Mouse (Mus musculus) small intestine, adult 2 months (tissue): ENCODE measurements at regions not wholly inside any gene's neighbourhood (a gene's known extent, or its start where the extent isn't known, plus 50 kb on each side); places are given as distances from the start of the nearest gene placed in this dataset.

Experiments used
- H3K27ac ChIP-seq: fragments of 200-500 bp; 2 replicates; pipeline ENCODE4 v1.5.1; 2012; ENCODE audit warnings: low read depth, low read length, control low read depth, inconsistent platforms; ENCODE audit not compliant: insufficient read depth
- H3K27me3 ChIP-seq: fragments of 200-500 bp; 2 replicates; pipeline ENCODE4 v1.6.1; 2012; ENCODE audit warnings: mild to moderate bottlenecking, moderate library complexity, low read length, inconsistent platforms; ENCODE audit not compliant: control insufficient read depth, insufficient read depth
- H3K36me3 ChIP-seq: fragments of 200-500 bp; 2 replicates; pipeline ENCODE4 v1.6.1; 2012; ENCODE audit warnings: mild to moderate bottlenecking, low read length, control low read depth, inconsistent platforms; ENCODE audit not compliant: control insufficient read depth, insufficient read depth
- H3K4me1 ChIP-seq: fragments of 200-500 bp; 2 replicates; pipeline ENCODE4 v1.6.1; 2012; ENCODE audit warnings: low read length, inconsistent platforms, mixed read lengths; ENCODE audit not compliant: control insufficient read depth, insufficient read depth, insufficient read length
- H3K4me3 ChIP-seq: fragments of 200-500 bp; 2 replicates; pipeline ENCODE4 v1.5.1; 2012; ENCODE audit warnings: low read depth, mild to moderate bottlenecking, control low read depth, inconsistent platforms, low read length, moderate library complexity
- CTCF ChIP-seq: fragments of 200-500 bp; IDR thresholded peaks from 2 replicates; pipeline ENCODE4 v1.5.1; 2012; ENCODE audit warnings: low read depth, mild to moderate bottlenecking, control low read depth, inconsistent platforms, low read length, moderate library complexity, mixed read lengths; ENCODE audit not compliant: insufficient replicate concordance, insufficient read length; ENCODE audit errors: extremely low read depth
- POLR2A ChIP-seq: fragments of 200-500 bp; IDR thresholded peaks from 2 replicates; pipeline ENCODE4 v1.6.1; 2012; ENCODE audit warnings: low read depth, mild to moderate bottlenecking, control low read depth, inconsistent platforms, low read length, moderate library complexity
- WGBS: fragments of 180-500 bp; shearing (Covaris S2); methylation state at CpG from one replicate; pipeline ENCODE4 v1.1.7; 2018; 5-methylcytosine and 5-hydroxymethylcytosine counted together

DNA sequence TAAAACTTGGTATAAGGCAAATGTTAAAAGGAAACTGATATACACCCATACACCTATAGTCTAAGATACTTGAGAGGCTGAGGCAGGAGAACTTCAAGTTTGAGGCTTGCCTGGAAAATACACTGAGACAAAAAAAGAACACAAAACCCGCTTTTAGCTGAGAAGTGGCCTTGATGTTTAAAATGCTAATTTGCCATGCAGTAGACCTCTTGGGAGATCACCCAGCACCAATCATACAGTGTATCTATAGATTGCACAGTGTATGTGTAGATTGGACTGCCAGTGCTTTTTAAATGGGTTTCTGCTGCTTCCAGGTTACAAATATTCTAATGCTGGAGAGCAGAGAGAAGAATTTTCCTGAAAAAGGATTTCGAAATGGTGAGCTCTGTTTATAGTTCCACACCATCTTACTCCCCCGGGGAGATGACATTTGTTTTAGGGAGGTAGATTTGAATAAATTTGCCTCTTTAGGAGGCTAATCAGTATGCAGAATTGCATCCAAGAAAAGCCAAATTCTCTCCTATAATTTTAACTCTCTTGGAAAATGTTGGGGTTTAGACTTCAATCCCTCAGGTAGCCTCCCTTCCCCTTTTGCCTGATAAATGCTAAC lies 194.0 kb downstream of the Otol1 start:
- H3K27me3 ChIP-seq: no peaks in the 10 kb centered on the region
- H3K27ac ChIP-seq: no peak overlapping the region
- 67% methylated on average over 3 of the region's 3 CpGs for WGBS
- H3K36me3 ChIP-seq: no peaks in the 10 kb centered on the region
- no peak overlapping the region for H3K4me3 ChIP-seq
- no peak for TF ChIP-seq CTCF
- no peak for TF ChIP-seq POLR2A
- no peaks in the 10 kb centered on the region for H3K4me1 ChIP-seq

GRCm38 (mm10) chr3:70215195-70215594 lies 207.8 kb downstream of the Otol1 start:
- Histone ChIP-seq H3K27ac (no peak overlapping the region), H3K4me1 (no peaks in the 10 kb centered on the region), H3K36me3 (no peaks in the 10 kb centered on the region), H3K27me3 (no peaks in the 10 kb centered on the region), H3K4me3 (no peak overlapping the region)
- no peak for TF ChIP-seq POLR2A
- no peak for TF ChIP-seq CTCF
- WGBS: 83% methylated on average over 3 of the region's 3 CpGs

- Histone ChIP-seq H3K27ac (no peak overlapping the region), H3K27me3 (no peaks in the 10 kb centered on the region), H3K4me1 (no peaks in the 10 kb centered on the region), H3K36me3 (no peaks in the 10 kb centered on the region), H3K4me3 (no peak overlapping the region)
- no peak for TF ChIP-seq POLR2A
- TF ChIP-seq CTCF: no peak
- WGBS: 78% methylated on average over 1 of the region's 1 CpGs
Observed at GRCm38 (mm10) chr3:70216096-70216495, 208.7 kb downstream of the Otol1 start.

GRCm38 (mm10) chr3:70218757-70219360 lies 211.4 kb downstream of the Otol1 start:
- WGBS: 78% methylated on average over 4 of the region's 4 CpGs
- no peaks in the 10 kb centered on the region for H3K4me1 ChIP-seq
- TF ChIP-seq POLR2A: no peak
- TF ChIP-seq CTCF: no peak
- no peak overlapping the region for H3K4me3 ChIP-seq
- H3K27me3 ChIP-seq: no peaks in the 10 kb centered on the region
- no peaks in the 10 kb centered on the region for H3K36me3 ChIP-seq
- no peak overlapping the region for H3K27ac ChIP-seq

DNA sequence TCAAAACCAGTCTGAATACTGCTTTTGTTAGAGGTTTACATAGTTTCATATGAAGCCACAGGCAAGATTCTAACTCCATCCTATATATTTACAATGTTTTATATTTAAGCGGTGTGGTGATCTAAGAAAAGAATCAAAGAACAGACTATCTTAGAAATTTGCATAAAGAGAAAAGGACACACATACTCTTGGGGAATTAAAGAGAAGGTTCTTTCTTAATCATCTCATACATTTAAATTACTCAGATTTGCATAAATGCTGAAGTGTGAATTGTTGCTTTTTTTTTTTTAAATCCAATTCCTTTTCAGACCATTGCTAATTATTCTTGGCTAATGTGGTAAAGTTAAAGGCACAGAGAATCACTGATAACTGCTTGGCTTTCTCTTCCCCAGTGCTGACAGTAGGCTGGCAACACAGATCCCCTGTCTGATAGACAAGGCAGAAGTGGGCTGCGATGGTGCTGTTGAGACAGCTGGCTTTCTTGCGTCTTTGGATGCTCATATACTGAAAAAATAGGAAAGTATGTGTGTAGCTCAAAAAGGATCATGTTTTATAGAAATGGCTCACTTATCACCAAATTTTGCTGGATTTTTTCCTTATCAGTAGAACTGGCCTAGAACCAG lies 216.1 kb downstream of the Otol1 start:
- no peaks in the 10 kb centered on the region for H3K27me3 ChIP-seq
- no peak overlapping the region for H3K4me3 ChIP-seq

GRCm38 (mm10) chr3:70224846-70225245 lies 217.4 kb downstream of the Otol1 start:
- Histone ChIP-seq H3K4me3 (no peak overlapping the region), H3K4me1 (no peaks in the 10 kb centered on the region), H3K27ac (no peak overlapping the region), H3K36me3 (no peaks in the 10 kb centered on the region), H3K27me3 (no peaks in the 10 kb centered on the region)
- 86% methylated on average over 6 of the region's 6 CpGs for WGBS
- TF ChIP-seq POLR2A (no peak), CTCF (no peak)

More for the DNA sequence above, 216.1 kb downstream of the Otol1 start:
- 86% methylated on average over 3 of the region's 3 CpGs for WGBS
- Histone ChIP-seq H3K36me3 (no peaks in the 10 kb centered on the region), H3K27ac (no peak overlapping the region), H3K4me1 (no peaks in the 10 kb centered on the region)
- TF ChIP-seq CTCF (no peak), POLR2A (no peak)

DNA sequence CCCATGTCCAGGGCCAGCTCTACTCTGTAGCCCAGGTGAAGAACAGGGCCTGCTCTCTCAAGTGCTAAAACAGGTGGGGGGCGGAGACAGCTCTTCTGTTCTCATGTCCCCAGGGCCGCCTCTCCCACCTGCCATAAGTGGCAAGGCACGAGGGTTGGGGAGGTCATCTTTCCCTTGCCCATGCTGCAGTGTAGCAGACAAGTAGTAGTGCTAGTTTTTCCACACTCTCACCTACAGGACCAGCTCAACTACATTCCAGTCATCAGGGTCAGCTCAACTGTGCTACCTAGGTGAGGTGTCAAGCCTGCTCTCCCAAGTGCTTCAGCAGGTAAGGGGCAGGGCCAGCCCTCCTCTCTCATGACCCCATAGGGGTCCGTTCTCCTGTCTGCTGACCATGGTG lies 219.8 kb downstream of the Otol1 start:
- H3K4me1 ChIP-seq: no peaks in the 10 kb centered on the region
- H3K27ac ChIP-seq: no peak overlapping the region
- WGBS: 56% methylated on average over 4 of the region's 4 CpGs
- H3K36me3 ChIP-seq: no peaks in the 10 kb centered on the region
- TF ChIP-seq POLR2A: no peak
- no peak for TF ChIP-seq CTCF
- no peaks in the 10 kb centered on the region for H3K27me3 ChIP-seq
- no peak overlapping the region for H3K4me3 ChIP-seq

DNA sequence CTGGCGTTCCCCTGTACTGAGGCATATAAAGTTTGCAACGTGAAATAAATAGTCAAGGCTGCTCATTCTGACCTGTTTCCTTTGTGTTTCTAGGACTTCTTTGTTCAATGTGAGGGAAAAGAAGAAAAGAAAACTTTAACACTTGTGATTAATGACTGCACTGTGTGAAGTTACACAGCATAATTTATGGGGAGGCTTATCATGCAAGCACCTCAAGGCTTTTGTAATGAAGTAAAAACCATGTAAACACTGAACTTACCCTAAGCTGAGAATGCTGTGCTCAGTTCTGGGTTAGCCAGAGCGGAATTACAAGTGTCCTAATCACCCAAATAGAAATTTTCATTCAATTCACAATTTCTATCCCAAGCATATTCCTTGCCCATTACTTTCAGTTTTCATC lies 241.2 kb downstream of the Otol1 start:
- no peak overlapping the region for H3K4me3 ChIP-seq
- H3K36me3 ChIP-seq: no peaks in the 10 kb centered on the region
- WGBS: 45% methylated on average over 3 of the region's 3 CpGs
- TF ChIP-seq CTCF (no peak), POLR2A (no peak)
- H3K4me1 ChIP-seq: no peaks in the 10 kb centered on the region
- no peak overlapping the region for H3K27ac ChIP-seq
- H3K27me3 ChIP-seq: no peaks in the 10 kb centered on the region
